Mouse (Mus musculus) myocyte (in vitro differentiated cells): ENCODE data around the gene Fscn3.
A peak's percentile ranks its signal among the peaks of the same experiment; 100 is the strongest.

Experiments used
- CEBPB ChIP-seq: IDR thresholded peaks from 2 replicates; pipeline ENCODE4 v1.6.1; 2011; ENCODE audit warnings: mild to moderate bottlenecking, moderate library complexity; ENCODE audit not compliant: poor library complexity, insufficient read depth, severe bottlenecking
- E2F4 ChIP-seq: IDR thresholded peaks from one replicate; pipeline ENCODE4 v1.6.1; 2011; ENCODE audit warnings: mild to moderate bottlenecking, control low read depth, moderate library complexity; ENCODE audit not compliant: insufficient read depth
- MYOD1 ChIP-seq, 3 experiments: IDR thresholded peaks; one replicate each; pipeline ENCODE4 v1.6.1; 2011; ENCODE audit warnings: control low read depth in 2 of 3, low read depth in 2 of 3, mild to moderate bottlenecking in 2 of 3, moderate library complexity in 1 of 3; ENCODE audit not compliant: insufficient read length in 2 of 3, control insufficient read depth in 1 of 3
- MYOG ChIP-seq, 3 experiments: IDR thresholded peaks; one replicate each; pipeline ENCODE4 v1.6.1; 2011; ENCODE audit warnings: control low read depth in 2 of 3, low read depth in 2 of 3, mild to moderate bottlenecking in 2 of 3; ENCODE audit not compliant: insufficient read length in 2 of 3, control insufficient read depth in 1 of 3, insufficient read depth in 1 of 3
- POLR2A ChIP-seq: IDR thresholded peaks from one replicate; pipeline ENCODE4 v1.6.1; 2011; ENCODE audit warnings: low read depth, mild to moderate bottlenecking, control low read depth, moderate library complexity; ENCODE audit not compliant: insufficient read length
- POLR2AphosphoS2 ChIP-seq: IDR thresholded peaks from one replicate; pipeline ENCODE4 v1.6.1; 2011; ENCODE audit warnings: low read depth, control low read depth; ENCODE audit not compliant: insufficient read length
- SRF ChIP-seq: IDR thresholded peaks from one replicate; pipeline ENCODE4 v1.6.1; 2011; ENCODE audit warnings: low read depth; ENCODE audit not compliant: control insufficient read depth, insufficient read length
- TCF12 ChIP-seq: IDR thresholded peaks from one replicate; pipeline ENCODE4 v1.6.1; 2011; ENCODE audit warnings: mild to moderate bottlenecking, control low read depth; ENCODE audit not compliant: poor library complexity, insufficient read depth, severe bottlenecking
- USF1 ChIP-seq: IDR thresholded peaks from one replicate; pipeline ENCODE4 v1.6.1; 2011; ENCODE audit warnings: low read depth, mild to moderate bottlenecking, control low read depth, moderate library complexity

DNA sequence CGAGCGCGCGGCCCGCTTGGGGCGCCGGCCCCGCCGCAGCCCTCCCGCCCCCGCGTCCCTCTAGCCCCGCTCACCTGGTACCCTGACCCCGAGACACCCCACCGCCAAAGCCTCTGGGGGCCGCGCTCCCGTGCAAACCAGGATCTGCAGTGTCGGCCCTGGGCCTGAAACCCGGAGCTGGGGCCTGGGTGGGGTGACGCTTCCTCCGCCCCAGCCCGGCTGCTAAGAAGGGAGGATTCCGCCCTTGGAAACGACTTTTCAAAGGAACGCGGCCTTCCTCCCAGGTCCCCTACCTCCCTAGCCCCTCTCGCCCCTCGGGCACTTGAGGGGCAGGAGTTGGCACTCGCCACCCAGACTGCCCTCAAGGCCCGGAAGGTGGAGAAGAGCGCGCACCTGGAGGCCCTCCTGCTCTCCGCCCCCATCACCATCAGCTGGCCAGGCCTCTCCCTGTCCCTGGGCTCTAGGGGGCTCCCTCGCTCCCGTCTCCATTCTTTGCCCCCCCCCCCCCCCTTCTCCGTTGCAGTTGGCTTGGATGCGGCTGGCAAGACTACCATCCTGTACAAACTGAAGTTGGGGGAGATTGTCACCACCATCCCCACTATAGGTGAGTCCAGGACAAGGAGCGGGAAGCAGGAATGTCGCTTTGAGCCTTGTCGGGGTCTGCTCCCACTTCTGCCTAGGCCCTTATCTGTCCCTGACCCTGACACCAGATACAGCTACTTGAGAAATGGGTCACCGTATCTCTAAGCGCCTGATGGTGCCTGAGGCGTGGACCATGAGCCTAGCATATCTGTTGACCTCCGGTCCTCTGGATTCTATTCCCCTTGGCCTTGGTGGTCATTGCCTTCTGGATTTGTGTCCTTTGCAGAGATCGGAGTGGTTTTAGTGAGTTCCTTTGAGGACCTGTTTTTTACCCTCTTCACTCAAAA, 3.6 kb upstream of the Fscn3 start:
- TF ChIP-seq E2F4: no peak
- TF ChIP-seq POLR2A: peak; percentile 18
- peak in 1 of 3 experiments; percentile 25 for TF ChIP-seq MYOG (IDR thresholded peaks at IDR 0.05; ENCODE audit: control insufficient read depth in 1 of 3, insufficient read depth in 1 of 3, insufficient read length in 2 of 3, low read depth in 2 of 3)
- TF ChIP-seq TCF12: no peak
- no peak for TF ChIP-seq CEBPB
- peak; percentile 16 for TF ChIP-seq POLR2AphosphoS2
- peak in 1 of 3 experiments; percentile 1 for TF ChIP-seq MYOD1 (IDR thresholded peaks at IDR 0.05; ENCODE audit: control insufficient read depth in 1 of 3, insufficient read length in 2 of 3, low read depth in 2 of 3)
- no peak for TF ChIP-seq USF1
- no peak for TF ChIP-seq SRF
